Mouse (Mus musculus): ENCODE results near the gene Ccdc86. TPM values are rescaled to one million over a fixed set of nuclear protein-coding genes. Genes with fewer than 3 reads are reported as not detected.

Ccdc86 gene
- total RNA-seq, 1 experiment: 25.7 TPM

GRCm38 (mm10) chr19:10904512-10904911 is 44.6 kb downstream of the Ccdc86 start:
- in situ Hi-C loops (cut with MboI; ENCODE audit: low sequenced_read_pairs in 2 of 2, unreplicated experiment in 2 of 2): no loop called here
- no peaks in the 10 kb centered on the region for H3K4me1 ChIP-seq (ENCODE audit: control insufficient read depth in 2 of 2, insufficient read depth in 2 of 2, low read length in 2 of 2, poor library complexity in 1 of 2)
- H3K4me3 ChIP-seq (ENCODE audit: insufficient read depth in 1 of 2, low read depth in 1 of 2, low read length in 2 of 2, poor library complexity in 1 of 2, severe bottlenecking in 1 of 2): no peak overlapping the region
- H3K36me3 ChIP-seq (ENCODE audit: control insufficient read depth, insufficient read depth, low read length, poor library complexity, severe bottlenecking): peaks cover 64% of the 10 kb centered on the region
- no peak overlapping the region for H3K27ac ChIP-seq (ENCODE audit: insufficient read depth, low read depth, low read length, poor library complexity, severe bottlenecking)
- no peaks in the 10 kb centered on the region for H3K9me3 ChIP-seq (ENCODE audit: control insufficient read depth, insufficient read depth, low read depth, low read length)
- DNase-seq (ENCODE audit: low read depth, low spot score): no peak
- H3K9ac ChIP-seq (ENCODE audit: insufficient read depth, low read depth, low read length, poor library complexity, severe bottlenecking): no peak overlapping the region
- TF ChIP-seq CHD2 (IDR thresholded peaks at IDR 0.05; ENCODE audit: low read depth, low read length) (no peak), ZC3H11A (IDR thresholded peaks at IDR 0.05; ENCODE audit: borderline replicate concordance, low read depth, low read length) (no peak), MAFK (IDR thresholded peaks at IDR 0.05; ENCODE audit: insufficient read depth, low read depth, low read length) (no peak), HCFC1 (IDR thresholded peaks at IDR 0.05; ENCODE audit: borderline replicate concordance, insufficient read depth, low read length) (no peak), ZNF384 (IDR thresholded peaks at IDR 0.05; ENCODE audit: low read depth, low read length) (no peak)

DNA sequence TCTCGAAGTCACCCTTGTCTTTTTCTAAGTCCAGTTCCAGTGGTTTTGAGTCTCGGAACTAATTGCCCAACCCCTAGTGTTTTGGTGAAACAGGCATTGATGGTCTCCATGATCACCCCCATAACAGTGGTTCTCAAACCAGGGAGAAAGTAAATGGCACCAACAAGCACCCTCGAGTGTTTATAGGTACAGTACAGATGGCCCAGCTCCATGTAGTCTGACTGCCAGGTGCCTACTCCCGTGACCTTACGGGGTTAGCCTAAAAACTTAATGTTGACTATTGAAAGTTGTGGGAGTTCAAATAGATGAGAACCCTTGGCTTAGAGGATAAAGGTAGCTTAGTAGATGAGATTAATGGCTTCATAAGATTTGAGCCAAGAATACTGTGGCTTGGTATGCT is 48.0 kb downstream of the Ccdc86 start:
- H3K9ac ChIP-seq (ENCODE audit: insufficient read depth, low read depth, low read length, poor library complexity, severe bottlenecking): no peak overlapping the region
- H3K9me3 ChIP-seq (ENCODE audit: control insufficient read depth, insufficient read depth, low read depth, low read length): no peaks in the 10 kb centered on the region
- H3K27ac ChIP-seq (ENCODE audit: insufficient read depth, low read depth, low read length, poor library complexity, severe bottlenecking): no peak overlapping the region
- DNase-seq (ENCODE audit: low read depth, low spot score): no peak
- H3K4me1 ChIP-seq (ENCODE audit: control insufficient read depth in 2 of 2, insufficient read depth in 2 of 2, low read length in 2 of 2, poor library complexity in 1 of 2): peaks cover 2 to 4% of the 10 kb centered on the region in 2 experiments; a peak in 2 of 4 replicates
- TF ChIP-seq MAFK (IDR thresholded peaks at IDR 0.05; ENCODE audit: insufficient read depth, low read depth, low read length): no peak
- TF ChIP-seq CHD2 (IDR thresholded peaks at IDR 0.05; ENCODE audit: low read depth, low read length): no peak
- TF ChIP-seq ZC3H11A (IDR thresholded peaks at IDR 0.05; ENCODE audit: borderline replicate concordance, low read depth, low read length): no peak
- TF ChIP-seq HCFC1 (IDR thresholded peaks at IDR 0.05; ENCODE audit: borderline replicate concordance, insufficient read depth, low read length): no peak
- TF ChIP-seq ZNF384 (IDR thresholded peaks at IDR 0.05; ENCODE audit: low read depth, low read length): no peak
- peaks cover 71% of the 10 kb centered on the region for H3K36me3 ChIP-seq (ENCODE audit: control insufficient read depth, insufficient read depth, low read length, poor library complexity, severe bottlenecking)
- in situ Hi-C loops (cut with MboI; ENCODE audit: low sequenced_read_pairs in 2 of 2, unreplicated experiment in 2 of 2): no loop called here
- no peak overlapping the region for H3K4me3 ChIP-seq (ENCODE audit: insufficient read depth in 1 of 2, low read depth in 1 of 2, low read length in 2 of 2, poor library complexity in 1 of 2, severe bottlenecking in 1 of 2)

DNA sequence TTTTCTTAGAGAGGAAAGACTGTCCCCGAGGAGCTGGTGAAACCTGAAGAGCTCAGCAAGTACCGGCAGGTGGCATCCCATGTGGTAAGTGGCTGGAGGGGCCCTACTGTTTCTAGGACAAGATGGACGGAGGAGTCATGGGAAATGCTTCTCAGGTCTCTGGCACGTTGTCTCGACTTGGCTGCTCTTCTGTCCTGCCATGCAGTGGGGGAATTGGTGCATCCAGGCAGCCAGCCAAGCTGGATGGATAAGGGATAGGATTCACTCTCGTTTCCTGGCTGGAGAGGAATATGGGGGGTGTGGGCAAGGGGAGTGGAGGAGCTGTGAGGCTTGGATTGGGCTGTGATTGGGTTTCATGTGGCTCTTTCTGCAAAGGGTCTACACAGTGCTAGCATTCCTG is 48.8 kb downstream of the Ccdc86 start:
- Histone ChIP-seq H3K4me1 (ENCODE audit: control insufficient read depth in 2 of 2, insufficient read depth in 2 of 2, low read length in 2 of 2, poor library complexity in 1 of 2) (peaks cover 2 to 4% of the 10 kb centered on the region in 2 experiments; a peak in 2 of 4 replicates), H3K9me3 (ENCODE audit: control insufficient read depth, insufficient read depth, low read depth, low read length) (no peaks in the 10 kb centered on the region), H3K4me3 (ENCODE audit: insufficient read depth in 1 of 2, low read depth in 1 of 2, low read length in 2 of 2, poor library complexity in 1 of 2, severe bottlenecking in 1 of 2) (no peak overlapping the region), H3K9ac (ENCODE audit: insufficient read depth, low read depth, low read length, poor library complexity, severe bottlenecking) (no peak overlapping the region), H3K36me3 (ENCODE audit: control insufficient read depth, insufficient read depth, low read length, poor library complexity, severe bottlenecking) (peaks cover 64% of the 10 kb centered on the region), H3K27ac (ENCODE audit: insufficient read depth, low read depth, low read length, poor library complexity, severe bottlenecking) (no peak overlapping the region)
- DNase-seq (ENCODE audit: low read depth, low spot score): no peak
- TF ChIP-seq HCFC1 (IDR thresholded peaks at IDR 0.05; ENCODE audit: borderline replicate concordance, insufficient read depth, low read length) (no peak), ZC3H11A (IDR thresholded peaks at IDR 0.05; ENCODE audit: borderline replicate concordance, low read depth, low read length) (no peak), CHD2 (IDR thresholded peaks at IDR 0.05; ENCODE audit: low read depth, low read length) (no peak), MAFK (IDR thresholded peaks at IDR 0.05; ENCODE audit: insufficient read depth, low read depth, low read length) (no peak), ZNF384 (IDR thresholded peaks at IDR 0.05; ENCODE audit: low read depth, low read length) (no peak)
- in situ Hi-C loops (cut with MboI; ENCODE audit: low sequenced_read_pairs in 2 of 2, unreplicated experiment in 2 of 2): no loop called here

DNA sequence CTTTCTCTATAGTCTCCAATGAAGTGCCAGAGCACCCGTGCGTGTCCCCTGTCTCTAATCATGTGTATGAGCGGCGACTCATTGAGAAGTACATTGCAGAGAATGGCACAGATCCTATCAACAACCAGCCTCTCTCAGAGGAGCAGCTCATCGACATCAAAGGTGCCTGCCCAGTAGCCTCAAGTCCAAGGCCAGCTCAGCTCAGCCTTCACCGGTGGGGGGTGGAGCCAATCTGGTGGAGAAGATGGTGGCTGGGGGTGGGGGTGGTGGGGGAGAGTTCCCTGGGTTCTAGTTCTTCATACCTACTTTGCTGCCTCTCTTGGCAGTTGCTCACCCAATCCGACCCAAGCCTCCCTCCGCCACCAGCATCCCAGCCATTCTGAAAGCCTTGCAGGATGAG is 51.6 kb downstream of the Ccdc86 start:
- in situ Hi-C loops (cut with MboI; ENCODE audit: low sequenced_read_pairs in 2 of 2, unreplicated experiment in 2 of 2): no loop called here
- H3K4me1 ChIP-seq (ENCODE audit: control insufficient read depth in 2 of 2, insufficient read depth in 2 of 2, low read length in 2 of 2, poor library complexity in 1 of 2): peaks cover 2 to 4% of the 10 kb centered on the region in 2 experiments; a peak in 2 of 4 replicates
- peaks cover 38% of the 10 kb centered on the region for H3K36me3 ChIP-seq (ENCODE audit: control insufficient read depth, insufficient read depth, low read length, poor library complexity, severe bottlenecking)
- no peak overlapping the region for H3K9ac ChIP-seq (ENCODE audit: insufficient read depth, low read depth, low read length, poor library complexity, severe bottlenecking)
- no peak overlapping the region for H3K4me3 ChIP-seq (ENCODE audit: insufficient read depth in 1 of 2, low read depth in 1 of 2, low read length in 2 of 2, poor library complexity in 1 of 2, severe bottlenecking in 1 of 2)
- TF ChIP-seq HCFC1 (IDR thresholded peaks at IDR 0.05; ENCODE audit: borderline replicate concordance, insufficient read depth, low read length): no peak
- TF ChIP-seq MAFK (IDR thresholded peaks at IDR 0.05; ENCODE audit: insufficient read depth, low read depth, low read length): no peak
- no peak for TF ChIP-seq ZC3H11A (IDR thresholded peaks at IDR 0.05; ENCODE audit: borderline replicate concordance, low read depth, low read length)
- no peak for TF ChIP-seq ZNF384 (IDR thresholded peaks at IDR 0.05; ENCODE audit: low read depth, low read length)
- TF ChIP-seq CHD2 (IDR thresholded peaks at IDR 0.05; ENCODE audit: low read depth, low read length): no peak
- H3K27ac ChIP-seq (ENCODE audit: insufficient read depth, low read depth, low read length, poor library complexity, severe bottlenecking): no peak overlapping the region
- DNase-seq (ENCODE audit: low read depth, low spot score): no peak
- H3K9me3 ChIP-seq (ENCODE audit: control insufficient read depth, insufficient read depth, low read depth, low read length): no peaks in the 10 kb centered on the region

DNA sequence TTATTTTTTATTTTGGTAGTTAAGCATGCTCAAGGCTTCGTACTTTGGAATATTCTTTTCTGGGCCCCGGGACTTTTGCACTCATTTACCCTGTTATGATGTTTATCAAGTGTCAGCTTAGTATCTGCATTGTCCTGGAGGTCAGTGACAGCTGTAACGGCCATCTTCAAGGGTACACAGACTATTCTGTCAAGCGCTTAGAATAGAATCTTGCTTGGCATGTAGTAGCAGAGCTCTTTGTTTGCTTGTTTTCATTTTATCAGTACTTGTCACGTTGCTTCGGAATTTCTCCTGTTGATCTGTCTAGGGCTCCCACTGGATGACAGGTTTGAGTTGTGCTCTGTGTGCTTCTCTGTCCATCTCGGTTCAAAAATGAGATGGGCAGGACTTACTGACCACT is 52.2 kb downstream of the Ccdc86 start:
- H3K36me3 ChIP-seq (ENCODE audit: control insufficient read depth, insufficient read depth, low read length, poor library complexity, severe bottlenecking): peaks cover 32% of the 10 kb centered on the region
- no peak overlapping the region for H3K9ac ChIP-seq (ENCODE audit: insufficient read depth, low read depth, low read length, poor library complexity, severe bottlenecking)
- no peak for TF ChIP-seq HCFC1 (IDR thresholded peaks at IDR 0.05; ENCODE audit: borderline replicate concordance, insufficient read depth, low read length)
- TF ChIP-seq ZNF384 (IDR thresholded peaks at IDR 0.05; ENCODE audit: low read depth, low read length): no peak
- TF ChIP-seq MAFK (IDR thresholded peaks at IDR 0.05; ENCODE audit: insufficient read depth, low read depth, low read length): no peak
- TF ChIP-seq ZC3H11A (IDR thresholded peaks at IDR 0.05; ENCODE audit: borderline replicate concordance, low read depth, low read length): no peak
- no peak for TF ChIP-seq CHD2 (IDR thresholded peaks at IDR 0.05; ENCODE audit: low read depth, low read length)
- H3K4me3 ChIP-seq (ENCODE audit: insufficient read depth in 1 of 2, low read depth in 1 of 2, low read length in 2 of 2, poor library complexity in 1 of 2, severe bottlenecking in 1 of 2): peak overlapping the region in 1 of 2 experiments; percentile 67; a peak in 1 of 4 replicates
- H3K4me1 ChIP-seq (ENCODE audit: control insufficient read depth in 2 of 2, insufficient read depth in 2 of 2, low read length in 2 of 2, poor library complexity in 1 of 2): peaks cover 2 to 4% of the 10 kb centered on the region in 2 experiments; a peak in 2 of 4 replicates
- H3K9me3 ChIP-seq (ENCODE audit: control insufficient read depth, insufficient read depth, low read depth, low read length): no peaks in the 10 kb centered on the region
- no peak for DNase-seq (ENCODE audit: low read depth, low spot score)
- in situ Hi-C loops (cut with MboI; ENCODE audit: low sequenced_read_pairs in 2 of 2, unreplicated experiment in 2 of 2): no loop called here
- no peak overlapping the region for H3K27ac ChIP-seq (ENCODE audit: insufficient read depth, low read depth, low read length, poor library complexity, severe bottlenecking)

All from ES-E14 (cell line).